Mouse (Mus musculus) ES-E14 (cell line): ENCODE measurements at regions not wholly inside any gene's neighbourhood (a gene's known extent, or its start where the extent isn't known, plus 50 kb on each side); places are given as distances from the start of the nearest gene placed in this dataset.

ENCODE experiments used
- CHD2 ChIP-seq: IDR thresholded peaks from 2 replicates; pipeline ENCODE4 v1.6.1; 2014; ENCODE audit warnings: mild to moderate bottlenecking, low read depth, low read length, inconsistent platforms
- HCFC1 ChIP-seq: IDR thresholded peaks from 2 replicates; pipeline ENCODE4 v1.6.1; 2012; ENCODE audit warnings: low read length, inconsistent platforms, borderline replicate concordance; ENCODE audit not compliant: insufficient read depth
- MAFK ChIP-seq: IDR thresholded peaks from 2 replicates; pipeline ENCODE4 v1.6.1; 2014; ENCODE audit warnings: mild to moderate bottlenecking, low read depth, low read length, inconsistent platforms; ENCODE audit not compliant: insufficient read depth
- ZC3H11A ChIP-seq: IDR thresholded peaks from 2 replicates; pipeline ENCODE4 v1.6.1; 2012; ENCODE audit warnings: low read depth, mild to moderate bottlenecking, inconsistent platforms, low read length, borderline replicate concordance
- ZNF384 ChIP-seq: IDR thresholded peaks from 2 replicates; pipeline ENCODE4 v1.6.1; 2012; ENCODE audit warnings: low read depth, low read length, inconsistent platforms

DNA sequence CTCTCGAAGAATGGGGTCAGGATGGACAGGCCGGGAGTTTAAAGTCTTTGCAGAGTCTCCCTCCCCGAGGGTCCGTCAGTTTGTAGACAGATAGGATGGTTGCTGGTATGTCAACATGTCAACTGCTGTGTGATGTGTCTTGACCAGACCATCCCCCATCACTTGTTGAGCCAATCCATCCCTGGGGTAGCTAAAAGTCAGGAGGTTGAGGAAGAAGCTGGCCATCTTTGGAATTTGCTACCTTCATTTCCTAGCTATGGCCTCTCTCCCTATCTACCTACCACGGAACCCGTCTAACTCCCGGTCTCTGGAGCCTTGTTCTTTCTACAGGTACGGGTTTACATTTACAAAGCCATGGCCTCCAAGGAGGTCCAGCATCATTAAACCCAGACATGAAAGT lies 128.0 kb upstream of the Six2 start:
- TF ChIP-seq ZNF384 = no peak
- no peak for TF ChIP-seq ZC3H11A
- no peak for TF ChIP-seq HCFC1
- TF ChIP-seq MAFK = no peak
- no peak for TF ChIP-seq CHD2
